Mouse (Mus musculus) embryonic fibroblast, embryonic 13.5 days (primary cell): ENCODE data around the gene Tmem185a. TPM values are rescaled to one million over a fixed set of nuclear protein-coding genes. Genes with fewer than 3 reads are reported as not detected.
"Not testable (repeated sequence)": the region's sequence is repeated elsewhere in the genome, so short reads cannot be mapped to it uniquely, and the experiment has no call there.

Source experiments
- H3K27ac ChIP-seq: 2 replicates; pipeline ENCODE4 v1.5.1; 2012; ENCODE audit warnings: low read length, control low read depth, inconsistent platforms; ENCODE audit not compliant: insufficient read depth
- H3K4me1 ChIP-seq: 2 replicates; pipeline ENCODE4 v1.6.1; 2011; ENCODE audit warnings: low read length; ENCODE audit not compliant: control insufficient read depth, insufficient read depth
- H3K4me3 ChIP-seq: 2 replicates; pipeline ENCODE4 v1.5.1; 2011; ENCODE audit warnings: mild to moderate bottlenecking, control low read depth, low read length; ENCODE audit not compliant: insufficient read depth
- CTCF ChIP-seq: IDR thresholded peaks from 2 replicates; pipeline ENCODE4 v1.5.1; 2011; ENCODE audit warnings: mild to moderate bottlenecking, control low read depth, low read length, moderate library complexity, borderline replicate concordance; ENCODE audit not compliant: insufficient read depth
- POLR2A ChIP-seq: IDR thresholded peaks from 2 replicates; pipeline ENCODE4 v1.6.1; 2011; ENCODE audit warnings: low read depth, mild to moderate bottlenecking, control low read depth, low read length, moderate library complexity
- polyA plus RNA-seq: library from polyadenylated mRNA; stranded (reverse); fragments of >200 nt; gene quantifications from 2 replicates; pipeline ENCODE4 v1.2.4, GENCODE M21; 2011; ENCODE audit warnings: low read depth; ENCODE audit not compliant: missing spikeins, insufficient read length

The Tmem185a gene
- polyA plus RNA-seq: 43.0 and 44.6 TPM in 2 replicates

DNA sequence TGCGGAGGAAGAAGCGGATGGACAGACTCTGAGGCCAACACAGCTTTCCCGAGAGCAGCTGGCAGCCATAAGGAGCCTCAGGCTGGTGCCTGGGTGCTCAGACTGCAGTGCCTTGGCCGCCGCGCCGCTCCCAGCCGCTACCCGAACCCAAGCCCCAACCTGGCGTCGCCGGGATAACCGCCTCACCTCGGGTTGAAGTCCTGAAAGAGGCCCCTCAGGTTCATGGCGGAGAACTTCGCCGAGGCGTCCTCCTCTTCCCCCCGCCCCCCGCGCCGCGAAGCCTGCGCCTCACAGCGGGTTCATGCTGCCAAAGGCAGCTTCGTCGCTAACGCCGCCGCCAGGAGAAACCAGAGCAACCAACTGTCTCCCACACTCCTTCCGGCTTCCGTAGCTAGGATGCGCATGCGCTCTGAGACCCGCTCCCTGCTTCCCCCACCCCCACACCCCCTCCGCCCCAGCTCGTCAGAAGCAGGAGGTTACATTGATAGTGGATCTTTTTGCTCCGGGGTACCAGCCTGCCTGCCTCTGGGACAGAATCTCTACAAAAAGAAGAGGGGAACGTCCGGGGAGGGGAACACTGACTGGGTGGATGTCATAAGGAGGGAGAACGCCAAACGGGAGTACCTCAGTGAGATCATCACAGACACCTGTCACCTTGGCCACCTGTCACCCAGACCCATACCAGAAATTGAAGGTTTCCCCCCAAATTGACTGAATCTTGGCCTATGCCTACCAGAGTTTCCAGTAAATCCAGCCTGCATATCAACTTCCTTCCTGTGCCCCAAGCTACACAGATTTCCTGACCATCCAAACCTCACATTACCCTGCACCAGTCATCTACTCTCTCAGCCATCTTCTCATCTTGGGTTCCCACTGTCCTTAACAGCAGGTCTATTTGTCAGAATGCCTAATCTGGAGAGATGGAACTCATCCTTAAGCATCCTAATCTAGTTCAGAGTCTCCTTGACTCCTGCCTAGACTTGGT, at the start of gene Tmem185a:
TSS of gene Tmem185a (minus strand) at position 389 of the 985 bp plus-strand sequence.
- Histone ChIP-seq H3K4me3 (peak within 1 kb of the TSS; percentile 84), H3K27ac (peak within 1 kb of the TSS; percentile 65), H3K4me1 (no peaks in the 10 kb centered on the region)
- TF ChIP-seq POLR2A: peak; percentile 58; the same call in 1 of the 2 replicates
- no peak for TF ChIP-seq CTCF

GRCm38 (mm10) chrX:70514413-70514812, 37.4 kb upstream of the Tmem185a start:
- H3K4me1 ChIP-seq, H3K27ac ChIP-seq, H3K4me3 ChIP-seq: not testable (repeated sequence)

GRCm38 (mm10) chrX:70487328-70487727, 10.3 kb upstream of the Tmem185a start:
- not testable (repeated sequence) for H3K4me3 ChIP-seq, H3K27ac ChIP-seq, H3K4me1 ChIP-seq

GRCm38 (mm10) chrX:70482154-70482553, 5.2 kb upstream of the Tmem185a start:
- H3K4me1 ChIP-seq: no peaks in the 10 kb centered on the region
- H3K27ac ChIP-seq: no peak overlapping the region
- no peak for TF ChIP-seq POLR2A
- no peak for TF ChIP-seq CTCF
- no peak overlapping the region for H3K4me3 ChIP-seq

GRCm38 (mm10) chrX:70478701-70479100, 1.7 kb upstream of the Tmem185a start:
- Histone ChIP-seq H3K4me1 (no peaks in the 10 kb centered on the region), H3K27ac (no peak overlapping the region; the same call in 1 of the 2 replicates), H3K4me3 (no peak overlapping the region)
- TF ChIP-seq POLR2A (no peak), CTCF (no peak)

DNA sequence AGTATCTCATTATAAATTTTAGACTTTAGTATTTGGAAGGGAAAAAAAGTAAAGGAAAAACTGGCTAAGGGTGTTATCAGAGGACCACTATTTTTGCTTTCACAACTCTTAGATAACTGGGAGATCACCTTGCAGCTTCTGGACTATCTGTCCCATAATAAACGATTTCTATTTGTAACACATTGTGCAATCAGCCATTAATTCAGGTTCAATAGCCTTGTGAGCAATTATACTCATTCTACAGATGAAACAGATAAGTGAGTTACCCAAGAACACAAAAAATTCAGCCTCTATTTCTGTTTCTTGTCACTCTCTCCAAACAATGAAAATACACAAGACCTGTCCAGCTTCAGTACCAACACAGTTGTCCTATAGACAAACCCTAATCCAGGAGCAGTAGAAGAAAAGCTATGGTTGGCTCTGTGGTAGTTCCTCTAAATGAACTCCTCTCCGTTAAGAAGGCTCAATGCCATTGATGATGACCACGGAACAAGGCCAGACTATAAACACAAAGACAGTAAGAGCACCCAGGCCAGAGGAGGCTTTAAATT, 1.7 kb downstream of the Tmem185a start:
- H3K4me1 ChIP-seq: no peaks in the 10 kb centered on the region
- TF ChIP-seq CTCF: no peak
- H3K4me3 ChIP-seq: no peak overlapping the region
- no peak overlapping the region for H3K27ac ChIP-seq

GRCm38 (mm10) chrX:70466897-70467296, 10.1 kb downstream of the Tmem185a start:
- no peak for TF ChIP-seq POLR2A
- TF ChIP-seq CTCF: no peak
- H3K4me3 ChIP-seq: no peak overlapping the region
- no peaks in the 10 kb centered on the region for H3K4me1 ChIP-seq
- H3K27ac ChIP-seq: no peak overlapping the region

DNA sequence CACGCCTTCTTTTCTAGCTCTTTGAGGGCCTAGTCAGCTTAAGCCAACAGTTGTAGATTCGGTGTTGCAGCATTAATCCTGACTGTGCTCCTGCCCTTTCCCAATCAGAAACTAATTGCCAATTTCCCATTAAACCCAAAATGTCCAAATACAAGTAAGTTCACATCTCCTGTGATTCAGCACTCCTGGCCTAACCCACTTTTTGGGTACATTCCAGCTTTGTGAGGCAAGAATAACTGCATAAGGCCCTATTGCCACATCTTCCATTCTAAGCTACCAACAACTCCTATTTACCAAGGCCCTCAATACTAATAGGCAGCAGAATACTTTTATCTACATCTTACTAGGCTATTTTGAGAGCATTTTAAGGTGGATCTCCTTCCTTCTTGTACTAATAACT, 11.5 kb downstream of the Tmem185a start:
- Histone ChIP-seq H3K4me3 (no peak overlapping the region), H3K4me1 (no peaks in the 10 kb centered on the region), H3K27ac (no peak overlapping the region)
- TF ChIP-seq POLR2A (no peak), CTCF (no peak)

DNA sequence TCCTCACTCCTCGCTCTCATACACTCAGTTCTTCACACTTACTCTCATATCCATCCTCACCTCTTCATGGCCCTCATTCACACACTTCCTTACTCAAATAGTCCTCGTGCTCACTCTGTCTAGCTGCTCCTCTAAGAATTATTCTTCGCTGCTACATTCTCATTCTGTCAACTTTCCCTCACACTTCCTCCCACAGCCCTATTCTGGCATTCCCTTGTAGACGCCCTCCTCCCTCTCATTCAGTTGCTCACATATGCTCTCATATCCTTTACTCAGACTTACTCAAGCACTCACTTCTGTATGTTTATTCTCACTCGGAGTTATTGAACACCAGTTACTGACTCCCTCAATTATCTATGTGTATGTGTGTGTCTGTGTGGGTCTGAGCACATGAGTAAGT, 13.4 kb downstream of the Tmem185a start:
- H3K27ac ChIP-seq: no peak overlapping the region
- H3K4me1 ChIP-seq: no peaks in the 10 kb centered on the region
- no peak overlapping the region for H3K4me3 ChIP-seq
- TF ChIP-seq POLR2A (no peak), CTCF (no peak)

- not testable (repeated sequence) for H3K4me1 ChIP-seq, H3K4me3 ChIP-seq, H3K27ac ChIP-seq
Measured at GRCm38 (mm10) chrX:70452359-70452758, 24.6 kb downstream of the Tmem185a start.

DNA sequence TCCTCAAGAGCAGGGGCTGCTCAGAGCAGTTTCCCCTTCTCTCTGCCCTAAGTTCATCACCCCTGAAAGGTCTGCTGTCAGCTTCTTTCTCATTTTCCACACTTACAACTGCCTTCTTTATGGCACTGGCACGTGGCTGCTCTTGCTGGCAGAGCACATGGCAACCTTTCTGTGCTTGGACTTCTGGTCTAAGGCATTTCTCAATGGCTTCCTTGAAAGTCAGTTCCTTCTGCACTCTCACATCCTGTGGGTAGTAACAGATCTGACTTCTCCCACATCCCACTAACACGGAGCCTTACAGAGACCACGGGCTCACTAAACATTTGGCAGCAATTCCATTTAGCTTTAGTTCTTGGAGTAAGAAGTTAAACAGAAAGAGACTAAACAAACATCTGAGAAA, 51.5 kb downstream of the Tmem185a start:
- not testable (repeated sequence) for H3K4me3 ChIP-seq, H3K27ac ChIP-seq, H3K4me1 ChIP-seq

Other genes starting within 250 kb of the Tmem185a start
- gene Ids, start 112.1 kb downstream of the Tmem185a start, polyA plus RNA-seq: 37.6 and 38.3 TPM in 2 replicates
- gene 1110012L19Rik, start 91.3 kb downstream of the Tmem185a start, polyA plus RNA-seq: 25.0 and 30.1 TPM in 2 replicates